Mouse (Mus musculus): ENCODE data around the gene Fbxl17.

DNA sequence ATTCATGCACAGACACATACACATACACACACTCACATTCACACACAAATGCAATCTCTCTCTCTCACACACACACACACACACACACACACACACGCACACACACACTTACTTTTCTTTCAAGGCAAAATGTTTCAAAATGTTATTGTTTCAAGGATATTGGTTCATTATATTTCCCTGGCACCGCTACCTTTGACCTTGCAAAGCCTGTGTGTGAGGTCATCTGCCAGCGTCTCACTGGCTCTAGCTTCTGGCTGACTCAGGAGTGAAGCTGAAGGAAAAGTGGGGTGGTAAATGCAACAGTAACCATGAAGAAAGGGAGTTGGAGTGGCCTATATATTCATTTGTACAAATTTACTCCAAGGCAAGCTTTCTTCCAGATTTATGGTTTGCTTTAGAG lies 442.8 kb downstream of the Fbxl17 start:
- TF ChIP-seq CTCF (IDR thresholded peaks at IDR 0.05; ENCODE audit: control insufficient read depth, insufficient read depth, insufficient replicate concordance, low read depth, low read length) = no peak
- TF ChIP-seq POLR2A (IDR thresholded peaks at IDR 0.05; ENCODE audit: control insufficient read depth, low read depth, low read length) = no peak
